Mouse (Mus musculus) left cerebral cortex, adult 8-10 months (tissue): ENCODE measurements around the gene Syngr1. TPM values are rescaled to one million over a fixed set of nuclear protein-coding genes. Genes with fewer than 3 reads are reported as not detected.

Source experiments
- microRNA-seq, 2 experiments: library from miRNA; unstranded; fragments of <30 nt; microRNA quantifications; one replicate each; pipeline ENCODE4 v1.2.0; 2022
- total RNA-seq, 4 experiments: library from RNA; stranded (reverse); gene quantifications; 2 replicates each; pipeline ENCODE4 v1.2.4; 2022

Syngr1 gene
- total RNA-seq, 4 experiments from 2014 or later = 430 to 460 (median 440) TPM

Small RNA genes lying within 50 kb of the gene (microRNA-seq; reads per million reads assigned to microRNA genes)
- gene Snord43 = 60.8 to 70.1 reads per million in 2 experiments

Other genes starting within 250 kb of the Syngr1 start
- gene Apobec3, start 199.7 kb upstream of the Syngr1 start, total RNA-seq = 1 to 10 TPM; 4.3 to 8.1 (median 6.0) TPM
- gene Cbx7, start 120.2 kb upstream of the Syngr1 start, total RNA-seq = 10 to 100 TPM; 51.4 to 59.9 (median 55.5) TPM
- gene Pdgfb, start 76.4 kb upstream of the Syngr1 start, total RNA-seq = 10 to 100 TPM; 26.4 to 31.9 (median 28.1) TPM
- gene Rpl3, start 534 bp downstream of the Syngr1 start, total RNA-seq = 100 to 1,000 TPM; 506 to 560 (median 527) TPM
- 10 to 100 TPM; 24.4 to 30.0 (median 26.9) TPM for gene Tab1, start 41.8 kb downstream of the Syngr1 start, total RNA-seq
- gene Mgat3, start 82.4 kb downstream of the Syngr1 start, total RNA-seq = 100 to 1,000 TPM; 118 to 134 (median 124) TPM
- gene Mief1, start 142.7 kb downstream of the Syngr1 start, total RNA-seq = 10 to 100 TPM; 30.2 to 33.7 (median 30.9) TPM
- 10 to 100 TPM in 2 of 4 experiments, 1 to 10 TPM in 2; 6.0 to 10.8 (median 9.5) TPM for gene AC140267.1, start 144.5 kb downstream of the Syngr1 start, total RNA-seq
- 100 to 1,000 TPM in 3 of 4 experiments, 10 to 100 TPM in 1; 98.1 to 118 (median 107) TPM for gene Atf4, start 163.8 kb downstream of the Syngr1 start, total RNA-seq
- 10 to 100 TPM; 32.5 to 39.3 (median 38.4) TPM for gene Rps19bp1, start 173.0 kb downstream of the Syngr1 start, total RNA-seq
- 10 to 100 TPM; 64.3 to 80.9 (median 66.4) TPM for gene Cacna1i, start 195.9 kb downstream of the Syngr1 start, total RNA-seq